In the genomic region with DNA sequence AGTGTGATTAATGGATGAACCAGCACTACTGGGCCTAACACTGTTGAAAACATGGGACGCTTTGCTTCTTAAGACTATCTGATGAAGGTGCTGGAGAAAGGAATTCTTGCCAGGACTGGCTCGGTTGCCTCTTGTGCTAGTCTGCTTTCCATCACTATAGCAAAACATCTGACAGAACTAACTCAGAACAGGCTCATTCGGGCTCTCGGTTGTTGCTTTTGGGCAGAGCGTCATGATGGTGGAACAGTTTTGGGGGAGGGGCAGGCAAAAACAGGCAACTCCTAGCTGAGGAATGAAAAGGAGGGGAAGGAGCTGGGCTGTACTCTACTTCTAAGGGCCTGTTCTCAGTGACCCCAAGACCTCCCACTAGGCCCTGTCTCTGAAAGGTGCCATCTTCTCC, we compare ENCODE assay signal across 14 mouse cellular contexts. TPM values are rescaled to one million over a fixed set of nuclear protein-coding genes. Genes with fewer than 3 reads are reported as not detected.
DNase-seq lines count a peak whose midpoint lies in the region; ATAC-seq and TF ChIP-seq lines count a peak whose summit lies in the region.
"Had no signal": no experiment of that assay in that cellular context is flagged by ENCODE, and none has a peak within 500 bp of the region (broad histone marks: within the 10 kb centered on the region; RNA-seq: fewer than 3 reads in every experiment).

No protein-coding gene starts in this region.

- H3K9me3 ChIP-seq in heart, embryonic 14.5 days (ENCODE audit: control insufficient read depth, low read length): no peaks in the 10 kb centered on the region
- no peaks in the 10 kb centered on the region for H3K9me3 ChIP-seq in embryonic facial prominence, embryonic 14.5 days (ENCODE audit: control insufficient read depth, low read length)
- H3K9me3 ChIP-seq in limb, embryonic 14.5 days (ENCODE audit: control insufficient read depth, low read length): no peaks in the 10 kb centered on the region
- H3K9me3 ChIP-seq: stomach, embryonic 15.5 days had no signal

- no peak for ATAC-seq in heart, embryonic 14.5 days (ENCODE audit: insufficient number of reproducible peaks, insufficient read depth, low FRiP score, low read depth)
- ATAC-seq in embryonic facial prominence, embryonic 14.5 days (ENCODE audit: low read depth): no peak
- no peak for ATAC-seq in limb, embryonic 14.5 days (ENCODE audit: low FRiP score, low read depth)
- ATAC-seq: inflammation-experienced regulatory T-cells, adult 6 months had no signal

- H3K27me3 ChIP-seq in heart, embryonic 14.5 days (ENCODE audit: control insufficient read depth, insufficient read depth, low read length): no peaks in the 10 kb centered on the region
- H3K27me3 ChIP-seq in embryonic facial prominence, embryonic 14.5 days (replicated peaks; ENCODE audit: control insufficient read depth, insufficient read depth, low read length): no peaks in the 10 kb centered on the region
- no peaks in the 10 kb centered on the region for H3K27me3 ChIP-seq in limb, embryonic 14.5 days (ENCODE audit: control insufficient read depth, insufficient read depth, low read length)
- H3K27me3 ChIP-seq: stomach, embryonic 15.5 days had no signal

- no peak overlapping the region for H3K27ac ChIP-seq in heart, embryonic 14.5 days (replicated peaks in 1 of 2; ENCODE audit: control insufficient read depth in 1 of 2, insufficient read depth in 1 of 2, low read depth in 2 of 2, low read length in 2 of 2)
- H3K27ac ChIP-seq in embryonic facial prominence, embryonic 14.5 days (replicated peaks; ENCODE audit: low read depth, low read length): peak overlapping the region; percentile 22; the same call in 1 of the 2 replicates
- no peak overlapping the region for H3K27ac ChIP-seq in limb, embryonic 14.5 days (replicated peaks; ENCODE audit: low read depth, low read length)
- H3K27ac ChIP-seq: liver, embryonic 14.5 days; stomach, embryonic 15.5 days had no signal

- intact Hi-C loops in heart, postnatal 36 days (cut with DNase I): no loop called here

- no peak for DNase-seq in heart, postnatal 36 days
- peak; percentile 45 for DNase-seq in ZHBTc4 (ENCODE audit: low read depth, low spot score)
- peak; percentile 63 for DNase-seq in embryonic facial prominence, embryonic 14.5 days (ENCODE audit: low spot score)
- no peak for DNase-seq in limb, embryonic 14.5 days (ENCODE audit: low spot score)
- DNase-seq in left cerebral cortex, adult 9 months (ENCODE audit: low spot score in 2 of 2): no peak
- DNase-seq in cerebellum, postnatal 10 days: no peak
- DNase-seq in layer of hippocampus, postnatal 14 days (ENCODE audit: low spot score in 2 of 2): no peak
- DNase-seq: cerebellum, adult 2 months; embryo, embryonic 11 days; thymus, postnatal 36 days had no signal

- no peak for TF ChIP-seq POLR2A in limb, embryonic 14.5 days (IDR thresholded peaks at IDR 0.05; ENCODE audit: borderline replicate concordance, extremely low read depth, insufficient read depth, insufficient read length)

- peaks cover 30 to 56% of the 10 kb centered on the region in 2 experiments for H3K4me1 ChIP-seq in heart, embryonic 14.5 days (ENCODE audit: control insufficient read depth in 2 of 2, insufficient read depth in 2 of 2, low read length in 2 of 2)
- peaks cover 62% of the 10 kb centered on the region for H3K4me1 ChIP-seq in embryonic facial prominence, embryonic 14.5 days (ENCODE audit: control insufficient read depth, insufficient read depth, low read length)
- H3K4me1 ChIP-seq in limb, embryonic 14.5 days (ENCODE audit: control insufficient read depth, insufficient read depth, low read length): peaks cover 66% of the 10 kb centered on the region

- no peaks in the 10 kb centered on the region for H3K36me3 ChIP-seq in heart, embryonic 14.5 days (ENCODE audit: control insufficient read depth, insufficient read depth, low read length)
- H3K36me3 ChIP-seq in embryonic facial prominence, embryonic 14.5 days (ENCODE audit: control insufficient read depth, insufficient read depth, low read length): no peaks in the 10 kb centered on the region
- no peaks in the 10 kb centered on the region for H3K36me3 ChIP-seq in limb, embryonic 14.5 days (ENCODE audit: control insufficient read depth, insufficient read depth, low read length)
- H3K36me3 ChIP-seq: stomach, embryonic 15.5 days had no signal

- H3K9ac ChIP-seq in heart, embryonic 14.5 days (ENCODE audit: low read length): 0 out of 2 replicates have a peak overlapping the region, but pooled peaks have one; percentile 30
- H3K9ac ChIP-seq in embryonic facial prominence, embryonic 14.5 days (ENCODE audit: low read depth, low read length): no peak overlapping the region
- no peak overlapping the region for H3K9ac ChIP-seq in limb, embryonic 14.5 days (ENCODE audit: low read depth, low read length, severe bottlenecking)
- H3K9ac ChIP-seq: liver, embryonic 14.5 days; stomach, embryonic 15.5 days had no signal

- 20% methylated on average over 5 of the region's 5 CpGs for WGBS in heart, embryonic 14.5 days
- WGBS in embryonic facial prominence, embryonic 14.5 days: 25% methylated on average over 5 of the region's 5 CpGs
- WGBS in limb, embryonic 14.5 days: 28% methylated on average over 5 of the region's 5 CpGs

- peak overlapping the region; percentile 94 for H3K4me2 ChIP-seq in heart, embryonic 14.5 days (ENCODE audit: low read length)
- H3K4me2 ChIP-seq in embryonic facial prominence, embryonic 14.5 days (ENCODE audit: low read depth, low read length): peak overlapping the region; percentile 88
- H3K4me2 ChIP-seq in limb, embryonic 14.5 days (replicated peaks; ENCODE audit: low read depth, low read length, severe bottlenecking): peak overlapping the region; percentile 91
- H3K4me2 ChIP-seq: stomach, embryonic 15.5 days had no signal

- H3K4me3 ChIP-seq in heart, embryonic 14.5 days (ENCODE audit: control insufficient read depth in 1 of 2, insufficient read depth in 1 of 2, low read depth in 1 of 2, low read length in 2 of 2): no peak overlapping the region
- no peak overlapping the region for H3K4me3 ChIP-seq in embryonic facial prominence, embryonic 14.5 days (ENCODE audit: low read depth, low read length)
- 0 out of 2 replicates have a peak overlapping the region, but pooled peaks have one; percentile 6 for H3K4me3 ChIP-seq in limb, embryonic 14.5 days (replicated peaks; ENCODE audit: low read length)
- H3K4me3 ChIP-seq: stomach, embryonic 15.5 days had no signal

RNA-seq across cellular contexts. Expression of gene Igsf3, which starts 4.8 kb away (rescaled TPM):
- 25.5 and 28.1 TPM in 2 replicates for polyA plus RNA-seq in heart, embryonic 14.5 days (2014; fragmentation: Nextera tagmentation; extraction: Ambion mirVana)
- total RNA-seq in heart, postnatal 36 days (2021): 10 to 100 TPM in 1 of 2 experiments, 1 to 10 TPM in 1; 9.9 to 13.2 TPM
- 37.0 and 40.6 TPM in 2 replicates for polyA plus RNA-seq in embryonic facial prominence, embryonic 14.5 days (2014; fragmentation: Nextera tagmentation; extraction: Ambion mirVana)
- polyA plus RNA-seq in limb, embryonic 14.5 days (2012; rRNA removed): 20.4 and 27.4 TPM in 2 replicates
- 38.4 and 43.2 TPM in 2 replicates for polyA plus RNA-seq in limb, embryonic 14.5 days (2014; fragmentation: Nextera tagmentation; extraction: Ambion mirVana)
- 10 to 100 TPM; 33.2 to 35.5 TPM for total RNA-seq in layer of hippocampus, postnatal 14 days (2021)

Comparison
In these comparisons a context has a peak if more than half of its experiments do, and no peak if none do; other contexts are left out.
1. DNase-seq: peak in ZHBTc4 (single experiment) and embryonic facial prominence, embryonic 14.5 days (single experiment); none in heart, postnatal 36 days (0 of 2), limb, embryonic 14.5 days (single experiment), left cerebral cortex, adult 9 months (0 of 2), cerebellum, postnatal 10 days (0 of 2) and layer of hippocampus, postnatal 14 days (0 of 2).
2. Peak in every context shown above with its lines, with median percentiles within 50 percentile points of each other: H3K4me2 ChIP-seq.